Mouse (Mus musculus) right cerebral cortex, postnatal 36 days (tissue): Measurements from ENCODE around the gene Hc.

Experiments
- DNase-seq, 2 experiments: peaks; one replicate each; pipeline ENCODE4 v3.0.0; 2022; ENCODE audit warnings: low spot score in 2 of 2, mixed read lengths in 1 of 2

Hc gene

GRCm38 (mm10) chr2:35058325-35058724, 2.9 kb downstream of the Hc start:
- DNase-seq = no peak

GRCm38 (mm10) chr2:35057243-35057642, 4.0 kb downstream of the Hc start:
- no peak for DNase-seq

GRCm38 (mm10) chr2:35048851-35049250, 12.4 kb downstream of the Hc start:
- DNase-seq = no peak

GRCm38 (mm10) chr2:35044956-35045355, 16.3 kb downstream of the Hc start:
- DNase-seq = no peak

- no peak for DNase-seq
These were observed 22.5 kb downstream of the Hc start for GRCm38 (mm10) chr2:35038580-35039375.

- DNase-seq = no peak
These were observed 36.5 kb downstream of the Hc start for GRCm38 (mm10) chr2:35024646-35025154.

- DNase-seq = no peak
These were observed 39.4 kb downstream of the Hc start for GRCm38 (mm10) chr2:35021806-35022205.

- DNase-seq = no peak
These were observed 45.4 kb downstream of the Hc start for GRCm38 (mm10) chr2:35015861-35016260.

- no peak for DNase-seq
These were observed 49.6 kb downstream of the Hc start for GRCm38 (mm10) chr2:35011649-35012048.

GRCm38 (mm10) chr2:34998956-34999355, 62.3 kb downstream of the Hc start:
- peak; percentile 54 to 85 for DNase-seq

GRCm38 (mm10) chr2:34996506-34996905, 64.7 kb downstream of the Hc start:
- DNase-seq = peak in 1 of 2 experiments; percentile 15

- no peak for DNase-seq
These were observed 67.4 kb downstream of the Hc start for GRCm38 (mm10) chr2:34993696-34994356.

- no peak for DNase-seq
These were observed 68.2 kb downstream of the Hc start for GRCm38 (mm10) chr2:34992729-34993695.

- DNase-seq = no peak
These were observed 69.3 kb downstream of the Hc start for GRCm38 (mm10) chr2:34991966-34992365.

- DNase-seq = no peak
These were observed 71.5 kb downstream of the Hc start for GRCm38 (mm10) chr2:34989749-34990148.

GRCm38 (mm10) chr2:34987595-34987994, 73.6 kb downstream of the Hc start:
- no peak for DNase-seq

GRCm38 (mm10) chr2:34984885-34985284, 76.4 kb downstream of the Hc start:
- DNase-seq = no peak

GRCm38 (mm10) chr2:34982906-34983698, 78.1 kb downstream of the Hc start:
- DNase-seq = no peak

GRCm38 (mm10) chr2:34982096-34982724, 79.0 kb downstream of the Hc start:
- peak; percentile 50 for DNase-seq

GRCm38 (mm10) chr2:34979459-34980011, 81.7 kb downstream of the Hc start:
- DNase-seq = no peak
